Mouse (Mus musculus) MN1 (cell line): ENCODE measurements at regions not wholly inside any gene's neighbourhood (a gene's known extent, or its start where the extent isn't known, plus 50 kb on each side); places are given as distances from the start of the nearest gene placed in this dataset.

Source experiments
- DNase-seq: peaks from one replicate; pipeline ENCODE4 v3.0.0-alpha.2; 2016; ENCODE audit warnings: low spot score

DNA sequence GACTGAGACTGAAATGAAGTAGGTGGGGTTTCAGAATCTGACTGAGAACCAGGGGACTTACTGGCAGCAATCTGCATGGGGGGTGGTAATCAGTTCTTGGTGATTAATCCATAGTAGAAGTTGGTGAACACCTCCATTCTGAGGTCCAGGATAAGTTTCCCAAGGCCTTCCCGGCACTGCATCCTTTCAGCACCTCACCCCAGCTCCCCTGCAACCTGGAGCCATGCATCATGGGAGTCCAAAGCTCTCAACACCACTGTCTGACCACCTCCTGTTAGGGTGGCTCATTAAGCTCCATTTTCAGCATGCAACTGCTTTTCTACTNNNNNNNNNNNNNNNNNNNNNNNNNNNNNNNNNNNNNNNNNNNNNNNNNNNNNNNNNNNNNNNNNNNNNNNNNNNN lies 157.0 kb downstream of the Cyp26b1 start:
- DNase-seq: no peak

DNA sequence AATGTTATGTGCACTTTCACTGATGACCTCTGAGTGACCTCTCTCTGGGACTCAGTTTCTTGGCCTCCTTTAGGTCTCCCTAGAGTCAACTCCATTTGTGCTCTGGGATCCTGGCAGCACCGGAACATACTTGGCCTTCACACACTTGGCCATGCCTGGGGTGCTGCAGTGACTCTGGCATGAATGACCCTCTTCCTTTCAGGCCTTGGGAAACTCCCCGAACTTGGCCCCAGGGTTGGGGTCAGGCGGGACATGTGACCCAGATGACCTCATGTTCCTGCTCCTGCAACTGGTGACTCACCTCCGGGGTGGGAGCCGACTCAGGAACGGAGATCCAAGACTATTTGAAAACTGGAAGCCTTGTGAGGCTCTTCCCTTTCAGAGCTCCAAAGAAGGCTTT lies 159.2 kb downstream of the Cyp26b1 start:
- DNase-seq: no peak

DNA sequence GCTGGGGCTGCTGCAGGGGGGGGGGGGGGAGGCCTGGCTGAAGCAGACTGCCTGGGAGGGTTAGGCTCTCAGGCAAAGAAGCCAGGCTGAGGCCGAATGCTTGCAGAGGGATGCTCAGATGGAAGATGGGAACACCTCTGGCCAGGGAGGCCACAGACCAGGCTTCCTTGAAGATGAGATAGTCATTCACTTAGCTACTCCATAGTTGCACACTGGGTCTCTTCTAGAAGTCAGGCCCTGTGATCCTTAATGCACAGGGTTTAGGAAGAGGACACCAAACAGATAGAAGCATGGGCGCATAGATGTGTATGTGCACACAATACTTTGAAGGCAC lies 162.1 kb downstream of the Cyp26b1 start:
- DNase-seq: no peak

DNA sequence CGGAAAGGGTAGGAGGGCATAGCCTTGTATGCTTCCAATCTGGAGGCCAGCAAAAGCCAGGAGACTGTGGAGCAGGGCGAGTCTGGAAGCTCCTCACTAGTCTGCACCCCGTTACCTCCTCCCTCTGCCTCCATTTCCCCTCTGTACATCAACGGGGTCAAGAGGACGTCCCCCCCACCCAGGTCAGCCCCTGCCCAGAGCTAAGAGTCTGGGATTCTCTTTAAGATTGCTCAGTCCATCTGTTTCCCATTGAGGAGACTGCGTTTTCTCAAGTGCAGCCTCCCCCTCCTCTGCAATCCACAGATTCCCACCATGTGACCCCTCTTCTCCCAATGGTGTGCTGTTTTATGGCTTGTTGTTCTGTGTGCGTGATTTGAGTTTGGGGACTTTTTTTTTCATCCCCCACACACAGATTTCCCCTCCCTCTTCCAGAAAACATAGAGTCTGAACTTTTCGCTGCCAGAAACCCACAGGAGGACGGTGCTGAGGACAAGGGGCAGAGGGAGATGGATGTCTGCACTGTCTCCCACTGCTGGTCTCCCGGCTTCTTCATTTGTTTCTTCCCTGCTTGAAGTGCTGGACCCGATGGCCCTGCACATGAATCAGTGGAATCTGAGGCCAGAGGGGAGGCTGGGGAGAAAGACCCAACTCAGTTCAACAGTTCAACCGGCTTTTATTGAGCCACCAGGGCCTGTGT lies 162.6 kb downstream of the Cyp26b1 start:
- DNase-seq: no peak

DNA sequence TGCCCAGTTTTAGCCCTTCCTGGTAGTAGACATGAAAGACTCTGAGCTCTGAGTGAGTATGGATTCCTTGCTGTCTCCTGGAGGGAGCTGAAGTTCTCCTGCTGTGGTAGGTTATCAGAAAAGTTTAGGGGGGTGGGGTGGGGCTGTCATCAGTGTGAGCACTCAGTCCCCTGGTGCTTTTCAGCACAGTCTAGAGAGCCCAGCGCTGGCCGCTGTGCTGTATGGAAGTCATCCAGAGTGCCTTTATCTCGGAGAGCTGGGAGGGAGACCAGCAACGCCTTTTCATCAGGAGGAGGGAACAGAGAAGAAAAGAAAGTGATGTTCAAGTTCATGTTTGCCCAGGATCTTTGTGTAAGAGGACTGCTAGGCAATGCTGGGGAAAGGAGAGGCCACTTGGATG lies 163.6 kb downstream of the Cyp26b1 start:
- DNase-seq: no peak

DNA sequence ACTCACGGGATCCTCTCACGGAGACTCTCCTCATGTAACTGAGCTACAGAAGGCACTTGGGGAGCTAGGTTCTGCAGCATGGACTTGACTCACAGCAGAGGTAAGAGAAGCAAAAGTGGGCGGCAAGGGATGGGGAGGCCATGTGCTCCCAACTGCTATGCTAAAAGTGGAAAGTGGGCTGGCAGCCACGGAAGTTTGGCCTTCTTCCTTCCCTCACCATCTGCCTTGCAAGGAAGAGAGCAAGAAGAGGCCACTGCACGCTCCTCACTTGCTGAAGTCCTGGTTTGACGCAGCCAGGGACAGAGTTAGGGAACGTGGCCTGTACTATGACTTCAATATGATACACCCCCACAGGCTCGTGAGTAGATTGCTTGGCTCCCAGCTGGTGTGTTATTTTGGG lies 164.5 kb downstream of the Cyp26b1 start:
- no peak for DNase-seq

DNA sequence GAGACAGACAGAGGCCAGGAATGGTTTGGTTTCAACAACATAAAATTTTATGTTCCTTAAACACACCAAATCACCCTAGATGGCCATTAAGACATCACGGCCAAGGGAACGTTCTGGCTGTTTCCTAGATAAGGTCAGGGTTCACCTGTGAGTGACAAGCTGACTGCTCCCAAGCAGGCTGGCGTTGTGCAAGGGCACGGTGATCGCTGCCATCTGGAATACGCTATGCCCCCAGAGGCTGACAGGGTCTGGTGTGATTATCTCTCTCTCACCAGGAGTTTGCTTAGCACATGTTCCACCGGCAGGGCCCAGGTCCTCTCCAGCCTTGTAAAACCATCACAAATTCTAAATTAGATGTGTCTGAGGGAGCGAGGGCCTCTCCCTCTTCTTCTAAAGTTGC lies 167.0 kb downstream of the Cyp26b1 start:
- no peak for DNase-seq

DNA sequence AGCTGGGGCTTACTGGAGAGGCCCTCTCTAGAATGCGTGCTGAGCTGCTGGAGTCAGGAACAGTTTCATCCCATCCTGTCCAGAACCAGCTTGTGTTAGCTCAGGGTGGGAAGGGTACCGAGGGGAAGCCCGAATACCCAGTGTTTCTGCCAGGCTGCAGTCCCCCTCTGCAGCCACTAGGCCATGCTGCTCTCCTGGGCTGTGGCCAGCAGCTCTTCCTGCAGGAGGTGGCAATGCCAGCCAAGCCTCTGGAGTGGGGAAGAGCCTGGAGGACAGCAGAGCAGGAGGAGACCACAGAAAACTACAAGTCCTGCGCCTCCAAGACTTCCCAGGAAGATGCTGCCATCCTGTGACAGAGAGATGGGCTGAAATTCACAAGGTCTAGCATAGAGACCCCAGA lies 167.9 kb downstream of the Cyp26b1 start:
- peak; percentile 65 for DNase-seq

DNA sequence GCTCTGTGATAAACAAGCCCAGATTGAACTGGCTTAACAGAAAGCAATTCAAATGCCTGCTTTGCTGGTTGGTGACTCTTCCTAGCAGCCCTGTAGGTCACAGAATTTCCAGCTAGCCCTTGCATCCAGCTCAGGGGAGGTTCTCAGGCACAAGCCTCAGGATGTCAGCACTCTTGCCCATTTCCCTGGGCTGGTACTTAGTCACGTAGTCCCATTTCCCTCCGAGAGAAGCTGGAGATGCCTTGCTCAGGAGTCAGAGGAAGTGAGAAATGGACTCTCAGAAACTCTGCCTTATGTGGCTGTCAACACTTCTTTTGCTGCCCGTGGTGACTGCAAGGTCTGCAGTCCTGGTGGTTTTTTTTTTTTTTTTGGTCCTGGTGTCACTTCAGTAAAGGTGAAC lies 170.8 kb downstream of the Cyp26b1 start:
- DNase-seq: no peak

DNA sequence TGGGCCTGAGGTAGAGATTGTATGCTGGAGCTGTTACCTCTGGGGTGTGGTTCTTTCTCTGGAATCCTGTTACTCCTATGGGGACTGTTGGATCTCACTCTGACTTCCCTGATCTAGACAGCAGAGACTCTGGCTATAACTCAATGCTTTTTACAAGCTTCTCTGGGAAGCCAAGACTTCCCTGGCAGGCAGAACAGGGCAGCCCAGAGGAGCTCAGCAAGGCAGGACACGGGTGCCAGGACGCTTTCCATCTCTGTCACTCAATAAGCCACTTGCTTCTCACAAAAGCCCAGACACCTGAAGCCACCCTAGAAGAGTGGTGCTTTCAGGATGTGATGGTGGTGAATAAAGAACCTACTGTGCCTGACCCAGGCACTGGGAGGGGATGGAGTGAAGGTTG lies 174.0 kb downstream of the Cyp26b1 start:
- no peak for DNase-seq

DNA sequence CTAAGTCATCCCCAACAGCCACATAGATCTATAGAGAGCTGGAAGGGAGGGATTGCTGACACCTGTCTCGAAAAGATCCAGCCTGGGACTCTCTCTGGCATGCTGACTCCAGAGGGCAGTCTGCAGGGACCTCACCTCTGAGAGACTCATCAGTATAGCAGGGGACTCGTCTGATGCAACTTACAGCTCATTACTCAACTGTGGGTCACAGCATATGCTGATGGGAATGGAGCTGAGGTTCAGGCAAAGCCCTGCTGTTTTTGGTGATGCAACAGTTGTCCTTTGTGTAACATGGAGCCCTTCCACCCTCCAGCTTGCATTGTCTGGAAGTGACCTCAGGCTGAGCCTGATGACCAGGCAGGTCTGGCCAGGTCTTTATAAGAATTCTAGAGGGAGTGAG lies 174.4 kb downstream of the Cyp26b1 start:
- peak; percentile 22 for DNase-seq

DNA sequence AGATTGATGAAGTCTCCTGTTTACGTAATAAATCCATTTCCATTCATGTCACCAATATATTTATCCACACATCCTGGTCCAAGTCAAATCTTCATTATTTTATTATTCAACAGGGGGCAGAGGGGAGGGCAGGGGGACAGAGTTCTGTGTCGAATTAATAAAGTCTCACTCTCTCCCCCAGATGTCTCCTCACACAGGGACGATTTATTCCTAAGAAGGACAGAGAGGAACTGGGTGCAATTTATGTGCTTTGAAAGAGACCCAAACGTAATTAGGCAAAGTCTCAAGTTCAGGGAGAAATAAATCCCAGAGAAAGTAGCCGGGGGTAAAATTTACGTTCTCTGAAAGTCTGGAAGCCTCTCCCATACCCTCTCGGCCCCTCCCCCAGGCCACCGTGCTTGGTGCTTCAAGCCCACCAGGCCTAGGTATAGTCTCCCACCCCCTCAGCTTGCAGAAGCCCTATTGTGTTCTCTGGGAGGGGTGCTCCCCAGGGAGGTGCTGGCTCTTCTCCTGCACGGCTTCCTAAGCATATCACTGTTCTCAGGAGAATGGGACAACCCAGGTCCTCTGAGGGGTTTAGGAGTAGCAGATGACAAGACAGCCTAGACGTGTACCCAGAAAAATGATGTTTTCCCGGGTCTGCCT lies 176.6 kb downstream of the Cyp26b1 start:
- no peak for DNase-seq

DNA sequence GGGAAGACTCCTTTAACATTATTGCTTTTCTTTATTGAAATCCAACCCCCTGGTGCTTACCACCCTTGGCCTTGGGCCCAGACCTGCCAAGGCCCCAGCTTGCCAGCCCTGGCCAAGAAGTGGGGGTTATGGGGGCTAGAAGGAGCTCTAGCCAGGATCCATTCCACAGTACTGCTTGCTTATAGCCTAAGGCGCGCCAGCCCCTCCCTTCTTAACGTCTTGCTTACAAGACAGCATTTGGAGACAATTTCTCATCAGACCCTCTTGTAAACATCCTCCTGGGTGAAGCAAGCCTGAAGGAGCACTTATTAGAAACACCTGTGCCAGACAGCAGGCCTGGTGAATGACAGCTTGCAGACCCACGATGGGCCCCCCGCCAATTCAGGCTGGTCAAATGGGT lies 179.3 kb downstream of the Cyp26b1 start:
- DNase-seq: no peak

DNA sequence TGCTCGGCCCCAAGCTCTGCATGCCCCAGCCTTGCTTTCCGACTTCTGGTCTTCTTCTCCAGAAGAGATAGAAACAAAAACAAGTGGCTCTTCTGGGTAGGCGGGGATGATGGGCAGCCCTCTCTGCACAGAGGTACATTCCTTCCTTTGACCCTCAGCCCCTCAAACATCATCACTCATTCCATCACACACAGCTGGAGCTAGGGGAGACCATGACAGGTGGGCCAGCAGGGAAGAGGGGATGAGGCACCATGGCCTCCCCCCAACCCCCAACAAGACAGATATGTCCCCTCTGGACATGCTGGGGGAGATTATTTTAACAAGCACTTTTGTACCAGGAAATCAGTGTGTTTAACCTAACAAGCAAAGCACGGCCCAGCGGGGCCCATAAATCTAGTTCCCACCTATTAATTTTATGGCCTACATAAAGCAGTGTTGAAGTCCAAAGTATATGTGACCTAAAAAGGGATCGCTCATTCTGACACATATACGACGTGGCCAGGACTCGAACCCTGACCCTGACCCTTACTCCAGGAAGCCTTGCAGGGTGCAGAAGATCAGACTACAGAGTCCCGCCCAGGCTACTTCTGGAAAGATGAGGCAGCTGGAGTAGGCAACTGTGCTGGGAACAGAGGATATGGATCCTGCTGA lies 183.7 kb downstream of the Cyp26b1 start:
- no peak for DNase-seq

DNA sequence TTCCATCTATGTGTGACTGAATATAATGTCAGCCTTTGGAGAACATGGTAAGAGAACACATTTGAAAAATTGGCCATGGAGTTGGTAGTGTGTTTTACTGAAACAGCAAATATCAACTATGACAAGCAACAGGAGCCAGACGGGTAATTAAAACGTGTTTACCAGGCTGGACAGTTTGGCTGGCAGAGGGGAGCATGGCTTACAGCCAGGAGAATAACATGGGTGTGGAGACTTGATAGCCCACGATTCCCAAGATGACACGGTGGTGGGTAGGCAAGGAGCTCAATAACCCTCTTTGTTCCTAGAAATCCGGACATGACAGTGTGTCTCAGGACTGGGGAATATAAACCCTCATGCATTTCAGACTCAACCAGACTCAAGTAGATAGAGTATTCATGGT lies 185.2 kb downstream of the Cyp26b1 start:
- DNase-seq: no peak

DNA sequence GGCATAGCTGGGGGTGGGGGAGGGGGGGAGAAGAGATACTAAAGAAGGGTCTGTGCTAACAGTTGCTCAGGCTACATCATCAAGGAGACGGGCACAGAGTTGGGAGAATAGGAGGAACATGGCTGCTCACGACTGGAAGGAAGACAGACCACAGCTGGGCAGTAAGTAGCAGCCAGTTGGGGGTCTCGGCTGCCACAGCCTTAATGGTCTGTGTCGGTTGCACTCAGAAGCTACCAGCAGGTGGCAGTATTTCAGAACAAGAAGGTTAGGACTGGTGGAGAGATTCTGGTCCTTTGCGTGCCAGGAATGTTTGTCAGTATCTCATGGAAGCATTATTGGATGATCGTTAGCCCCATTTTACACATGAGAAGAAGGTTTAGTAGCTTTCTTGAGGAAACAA lies 185.9 kb downstream of the Cyp26b1 start:
- peak; percentile 57 for DNase-seq

DNA sequence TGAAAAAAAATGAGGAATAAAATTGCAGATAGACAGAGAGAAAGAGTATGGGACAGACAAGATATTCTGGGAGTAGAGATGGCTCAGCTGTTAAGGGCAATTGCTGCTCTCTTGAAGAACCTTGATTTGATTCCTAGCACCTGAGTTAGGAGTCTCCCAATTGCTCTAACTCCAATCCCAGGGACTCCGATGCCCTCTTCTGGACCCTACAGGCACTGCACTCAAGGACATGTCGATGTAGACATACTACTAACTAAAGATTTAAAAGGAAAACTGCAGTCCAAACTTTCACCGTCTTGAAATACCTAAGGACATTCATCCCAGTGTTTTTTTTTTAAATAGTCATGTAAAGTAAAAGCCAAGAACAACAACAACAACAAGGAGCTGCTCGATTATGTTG lies 189.0 kb downstream of the Cyp26b1 start:
- DNase-seq: no peak

DNA sequence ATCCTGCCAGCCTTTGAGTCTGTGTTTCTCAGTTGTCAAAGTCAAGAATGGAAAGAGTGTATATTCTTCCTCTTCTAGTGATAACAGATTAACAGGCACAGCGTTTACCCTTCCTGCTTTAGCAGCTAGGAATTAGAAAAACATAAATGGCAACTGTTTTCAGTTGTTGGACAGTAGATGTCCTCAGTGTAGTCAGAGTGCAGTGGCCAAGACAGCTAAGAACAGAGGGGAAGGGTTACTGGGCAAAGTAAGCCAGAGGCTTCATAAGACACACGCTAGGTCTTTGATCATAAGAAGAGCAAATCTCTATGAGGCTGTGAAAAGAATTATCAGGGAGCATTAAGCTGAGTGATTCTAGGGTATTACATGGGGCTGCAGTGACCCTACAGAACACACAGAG lies 191.3 kb downstream of the Cyp26b1 start:
- DNase-seq: no peak

DNA sequence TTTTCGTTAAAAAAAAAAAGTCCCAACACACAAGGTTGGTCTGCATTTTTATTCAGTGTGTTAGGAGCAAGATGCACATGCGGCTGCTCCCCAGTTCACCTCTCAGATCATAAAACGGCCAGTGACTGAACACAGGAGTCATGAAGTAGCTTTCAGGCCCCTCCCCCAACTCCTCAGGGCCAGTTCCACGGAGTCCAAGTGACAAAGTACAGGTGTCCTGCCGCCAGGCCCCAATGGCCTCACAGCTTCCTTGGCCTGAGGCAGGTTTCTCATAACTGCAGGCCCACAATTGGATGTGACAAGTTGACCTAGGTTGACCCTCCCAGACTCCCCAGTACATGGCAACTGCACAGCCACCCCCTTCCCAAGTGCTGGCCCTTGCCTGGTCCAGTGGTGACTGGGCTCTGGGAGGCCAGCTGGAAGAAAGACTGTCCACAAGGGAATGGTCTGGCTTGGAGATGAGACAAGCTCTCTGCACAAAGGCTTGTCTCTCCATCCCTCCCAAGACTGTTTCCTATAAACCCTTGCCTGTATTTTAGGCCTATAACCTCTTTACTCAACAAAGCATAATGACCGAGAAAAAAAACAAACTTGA lies 199.1 kb downstream of the Cyp26b1 start:
- peak; percentile 76 for DNase-seq

DNA sequence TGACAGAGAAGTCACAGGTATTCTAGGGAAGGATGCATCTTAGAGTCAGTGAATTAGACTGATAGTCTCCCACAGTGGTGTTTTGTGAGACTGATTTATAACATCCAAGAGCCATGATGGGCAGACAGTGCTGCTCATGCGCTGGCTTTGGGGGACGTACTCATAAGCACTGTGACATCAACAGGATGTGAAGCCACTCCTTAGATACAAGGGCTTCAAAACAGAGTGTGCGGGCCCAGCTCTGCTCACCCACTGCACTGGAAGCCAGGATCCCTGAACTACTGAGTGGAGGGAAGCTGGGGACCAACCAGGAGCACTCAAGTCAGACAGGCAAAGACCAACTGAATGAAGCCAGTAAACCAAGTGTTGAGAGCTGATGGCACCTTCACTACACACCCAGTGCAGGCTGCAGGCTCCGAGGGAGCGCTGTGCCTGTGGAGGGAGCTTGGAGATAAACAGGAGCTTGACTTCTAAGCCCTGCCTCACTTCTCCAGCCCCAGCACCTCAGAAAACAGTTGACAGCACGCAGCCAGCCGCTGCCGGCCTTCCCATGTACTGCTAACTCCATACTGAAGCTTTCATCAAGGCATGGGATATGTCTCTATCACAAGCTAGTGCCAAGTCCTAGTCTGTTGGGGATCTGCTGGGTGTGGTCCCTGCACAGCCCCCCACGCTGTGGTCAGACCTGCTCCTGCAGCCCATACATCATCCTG lies 200.0 kb downstream of the Cyp26b1 start:
- no peak for DNase-seq

DNA sequence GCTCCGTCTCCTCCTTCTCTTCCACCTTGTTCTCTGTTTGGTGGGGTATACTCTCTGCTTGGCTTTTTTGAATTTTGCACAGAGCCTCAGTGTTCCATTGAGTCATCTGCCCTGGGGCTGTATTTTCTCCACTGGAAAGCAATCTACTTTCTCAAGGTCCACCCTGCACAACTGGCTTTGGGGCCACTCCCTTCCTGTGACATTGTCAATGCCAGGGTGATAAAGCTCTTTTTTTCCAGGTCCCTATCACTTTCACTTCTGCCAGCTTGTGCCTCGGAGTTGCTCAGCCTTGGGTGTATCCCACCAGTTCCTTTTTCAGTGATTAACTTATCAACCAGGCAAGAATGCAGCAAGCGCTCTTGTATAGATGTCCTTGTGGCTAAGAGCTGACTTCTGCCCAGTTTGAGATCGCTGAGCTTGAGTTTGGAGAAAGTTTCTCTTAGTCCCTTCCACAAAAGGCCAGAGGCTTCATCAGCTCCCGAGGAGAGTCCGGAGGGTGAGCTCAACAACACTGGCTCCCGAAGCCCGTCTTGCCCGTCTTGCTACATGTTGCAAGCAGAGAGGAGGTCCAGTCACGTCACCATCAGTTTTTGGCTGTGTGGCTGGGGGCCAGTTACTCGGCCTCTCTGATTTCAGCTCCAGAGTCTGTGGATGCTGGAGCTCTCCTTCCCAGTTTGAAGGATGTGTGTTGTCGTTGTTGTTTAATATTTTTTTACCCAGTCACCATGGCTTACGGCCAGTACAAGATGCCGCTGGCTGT lies 200.8 kb downstream of the Cyp26b1 start:
- no peak for DNase-seq

DNA sequence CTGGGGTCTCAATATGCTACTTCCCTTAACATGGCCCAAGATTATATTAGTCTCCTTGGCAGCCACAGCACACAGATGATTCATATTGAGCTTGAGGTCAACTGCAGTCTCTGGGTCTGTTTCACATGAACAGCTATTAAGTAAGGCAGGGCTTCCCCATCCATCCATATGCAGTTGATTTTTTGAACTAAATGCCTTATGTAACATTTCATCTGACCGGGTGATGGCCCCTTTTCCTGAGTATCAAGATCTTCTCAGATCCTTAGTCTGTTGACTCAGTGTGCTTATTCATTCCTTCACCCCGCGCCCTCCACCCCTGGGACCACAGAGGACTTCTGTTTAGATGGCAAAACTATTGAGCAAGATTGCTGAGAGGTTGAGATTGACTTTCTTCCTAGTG lies 202.7 kb downstream of the Cyp26b1 start:
- DNase-seq: no peak
